Mouse (Mus musculus) central nervous system, embryonic 14 days (tissue): ENCODE measurements around the gene Gm5447. TPM values are rescaled to one million over a fixed set of nuclear protein-coding genes. Genes with fewer than 3 reads are reported as not detected.

ENCODE experiments used
- polyA plus RNA-seq: library from polyadenylated mRNA; depleted of rRNA; stranded (reverse); fragments of >200 nt; gene quantifications from 2 replicates; pipeline ENCODE4 v1.2.3, GENCODE M21; 2012; rRNA removed

The Gm5447 gene
- 0.08 TPM in 1 of 2 replicates, not detected in the other for polyA plus RNA-seq

DNA sequence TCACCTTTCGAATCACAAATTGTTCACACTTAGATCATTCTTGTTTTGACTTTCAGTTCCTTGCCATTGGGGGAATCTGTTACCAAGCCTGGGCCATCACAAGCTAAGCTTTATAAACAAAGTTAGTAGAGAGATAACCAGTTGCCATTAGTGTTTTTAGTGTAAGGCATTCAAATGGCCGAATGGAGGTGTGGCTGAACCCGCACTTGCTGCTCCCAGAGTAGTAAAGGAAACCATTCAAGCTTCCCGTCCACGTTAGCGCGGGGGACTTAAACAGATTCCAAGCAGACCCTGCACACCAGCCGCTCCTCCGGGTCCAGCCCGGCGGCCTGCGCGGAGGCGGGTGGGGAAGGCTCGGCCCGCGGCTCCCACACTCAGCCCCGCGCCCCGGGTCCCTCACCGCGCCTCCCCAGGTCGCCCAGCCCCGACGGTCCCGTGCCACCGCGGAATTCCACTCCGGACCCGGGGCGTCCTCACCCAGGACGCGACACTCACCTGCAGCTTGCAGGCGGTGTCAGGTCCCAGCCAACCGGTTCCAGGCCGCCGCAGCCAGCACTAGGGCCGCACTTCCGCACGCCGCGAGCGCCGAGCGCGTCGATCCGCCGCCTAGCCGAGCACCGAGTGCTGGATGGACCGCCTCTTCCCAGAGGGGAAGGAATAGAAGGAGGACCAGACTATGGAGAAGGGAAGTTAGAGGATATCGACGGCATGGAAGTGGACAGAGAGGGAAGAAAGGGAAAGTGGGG lies at the start of gene Gm5447, which contains the start of gene Exoc2:
Gm5447 (plus strand) TSS at position 704 of the 746 bp plus-strand sequence.
Exoc2 (minus strand) TSS at position 593 of the 746 bp plus-strand sequence.

GRCm38 (mm10) chr13:30947540-30947939 lies 26.5 kb upstream of the Gm5447 start, which contains the start of gene Hus1b:
Gene Hus1b (minus strand): TSS chr13:30947759.

Other genes starting within 250 kb of the Gm5447 start
- 0.02 and 0.08 TPM in 2 replicates for gene Irf4, start 225.0 kb upstream of the Gm5447 start, polyA plus RNA-seq
- 0.18 and 0.26 TPM in 2 replicates for gene Hus1b, start 26.4 kb upstream of the Gm5447 start, polyA plus RNA-seq
- gene Exoc2, start 111 bp upstream of the Gm5447 start, polyA plus RNA-seq, result 34.9 and 37.0 TPM in 2 replicates